Mouse (Mus musculus) heart, postnatal 0 days (tissue): ENCODE results near the gene Hoxc8. TPM values are rescaled to one million over a fixed set of nuclear protein-coding genes. Genes with fewer than 3 reads are reported as not detected.
A peak's percentile ranks its signal among the peaks of the same experiment; 100 is the strongest.

ENCODE experiments used
- ATAC-seq: fragments of 200-750 bp; cut with Nextera tagmentation; 2 replicates; pipeline ENCODE4 v1.8.0; 2017; ENCODE audit warnings: low read depth, moderate number of reproducible peaks, moderate library complexity; ENCODE audit not compliant: insufficient read depth
- DNase-seq: peaks from one replicate; pipeline ENCODE4 v3.0.0-alpha.2; 2016; ENCODE audit warnings: low spot score
- H3K27ac ChIP-seq: fragments of 300-500 bp; sonication (generic); 2 replicates; pipeline ENCODE4 v1.5.1; 2014; ENCODE audit warnings: low read depth, mild to moderate bottlenecking
- H3K27me3 ChIP-seq: fragments of 300-500 bp; sonication (generic); 2 replicates; pipeline ENCODE4 v1.6.1; 2014; ENCODE audit warnings: low read length, mixed read lengths; ENCODE audit not compliant: control insufficient read depth, insufficient read depth
- H3K36me3 ChIP-seq: fragments of 300-500 bp; sonication (generic); replicated peaks from 2 replicates; pipeline ENCODE4 v1.6.1; 2014; ENCODE audit warnings: low read length, mixed read lengths; ENCODE audit not compliant: control insufficient read depth, insufficient read depth
- H3K4me1 ChIP-seq: fragments of 300-500 bp; sonication (generic); 2 replicates; pipeline ENCODE4 v1.6.1; 2014; ENCODE audit warnings: antibody characterized with exemption; ENCODE audit not compliant: control insufficient read depth, insufficient read depth
- H3K4me2 ChIP-seq: fragments of 300-500 bp; sonication (generic); 2 replicates; pipeline ENCODE4 v1.6.1; 2014; ENCODE audit warnings: low read depth, mild to moderate bottlenecking, low read length, moderate library complexity
- H3K4me3 ChIP-seq: fragments of 300-500 bp; sonication (generic); 2 replicates; pipeline ENCODE4 v1.5.1; 2014; ENCODE audit warnings: low read depth, low read length
- H3K9ac ChIP-seq: fragments of 300-500 bp; sonication (generic); replicated peaks from 2 replicates; pipeline ENCODE4 v1.6.1; 2014; ENCODE audit warnings: low read depth, low read length, mixed read lengths
- H3K9me3 ChIP-seq: fragments of 300-500 bp; sonication (generic); replicated peaks from 2 replicates; pipeline ENCODE4 v1.6.1; 2016; ENCODE audit warnings: low read length; ENCODE audit not compliant: control insufficient read depth
- CTCF ChIP-seq: IDR thresholded peaks from 2 replicates; pipeline ENCODE4 v1.5.1; 2016; ENCODE audit warnings: antibody characterized with exemption, control low read depth, low read depth
- EP300 ChIP-seq: IDR thresholded peaks from 2 replicates; pipeline ENCODE4 v1.6.1; 2016; ENCODE audit warnings: antibody characterized with exemption, low read depth
- WGBS: fragments of 180-500 bp; shearing (Covaris S2); extraction: QIAGEN DNeasy Blood & Tissue Kit; methylation state at CpG from one replicate; pipeline ENCODE4 v1.1.7; 2014; 5-methylcytosine and 5-hydroxymethylcytosine counted together
- polyA plus RNA-seq: library from polyadenylated mRNA; unstranded; fragments of >200 nt; fragmentation: Nextera tagmentation; extraction: Ambion mirVana; gene quantifications from 2 replicates; pipeline ENCODE4 v1.2.1, GENCODE M21; 2015
- total RNA-seq: library from RNA; depleted of rRNA; stranded (reverse); fragments of >200 nt; gene quantifications from 2 replicates; pipeline ENCODE4 v1.2.3, GENCODE M21; 2014; ENCODE audit warnings: low replicate concordance

Hoxc8 gene
- total and polyA plus RNA-seq, 2 experiments from 2014 or later = not detected

DNA sequence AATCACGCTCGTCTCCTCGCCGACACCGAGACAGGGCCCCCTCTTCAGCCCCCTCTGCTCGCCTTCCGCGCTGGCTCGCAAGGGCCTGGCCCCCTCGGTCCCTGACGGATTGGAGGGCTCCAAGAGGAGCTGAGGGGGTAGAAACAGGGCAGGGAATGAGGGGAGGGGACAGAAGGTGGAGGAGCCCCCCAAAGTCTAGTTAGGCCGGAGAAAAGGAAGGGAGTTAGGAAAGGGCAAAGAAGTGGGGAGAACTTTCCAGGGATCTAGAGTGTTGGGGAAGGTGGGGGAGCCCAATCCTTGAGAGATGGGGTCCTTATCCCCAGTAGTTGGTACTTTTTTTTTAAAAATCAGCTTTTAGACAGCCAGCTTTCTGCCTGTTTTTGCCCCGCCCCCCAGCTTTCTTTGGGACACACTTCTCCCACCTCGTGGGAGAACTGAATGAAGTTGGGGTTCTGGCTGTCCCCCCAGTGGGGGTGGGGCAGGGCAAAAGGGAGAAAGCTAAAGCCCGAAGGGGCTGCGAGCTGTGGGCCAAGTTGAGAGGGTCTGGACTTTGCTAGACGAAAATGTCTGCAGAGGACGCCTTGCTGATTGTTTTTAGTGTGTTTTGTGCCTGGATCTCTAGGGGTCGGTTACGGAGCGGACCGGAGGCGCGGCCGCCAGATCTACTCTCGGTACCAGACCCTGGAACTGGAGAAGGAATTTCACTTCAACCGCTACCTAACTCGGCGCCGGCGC is 19.9 kb downstream of the Hoxc8 start:
- Histone ChIP-seq H3K9ac (no peak overlapping the region), H3K4me3 (no peak overlapping the region), H3K27ac (no peak overlapping the region), H3K4me1 (no peaks in the 10 kb centered on the region), H3K27me3 (peaks cover 99% of the 10 kb centered on the region), H3K9me3 (no peaks in the 10 kb centered on the region), H3K4me2 (no peak overlapping the region), H3K36me3 (no peaks in the 10 kb centered on the region)
- DNase-seq (no peak), ATAC-seq (no peak)
- TF ChIP-seq EP300 (no peak), CTCF (no peak)
- WGBS = 4% methylated on average over 31 of the region's 31 CpGs

GRCm38 (mm10) chr15:103010847-103011555 is 20.6 kb downstream of the Hoxc8 start:
- H3K27ac ChIP-seq = no peak overlapping the region
- no peak overlapping the region for H3K4me3 ChIP-seq
- no peak overlapping the region for H3K9ac ChIP-seq
- H3K27me3 ChIP-seq = peaks cover 99% of the 10 kb centered on the region
- H3K4me1 ChIP-seq = no peaks in the 10 kb centered on the region
- 3% methylated on average over 28 of the region's 28 CpGs for WGBS
- H3K9me3 ChIP-seq = no peaks in the 10 kb centered on the region
- DNase-seq = no peak
- H3K4me2 ChIP-seq = no peak overlapping the region
- H3K36me3 ChIP-seq = no peaks in the 10 kb centered on the region
- TF ChIP-seq CTCF (no peak), EP300 (no peak)
- ATAC-seq = no peak

DNA sequence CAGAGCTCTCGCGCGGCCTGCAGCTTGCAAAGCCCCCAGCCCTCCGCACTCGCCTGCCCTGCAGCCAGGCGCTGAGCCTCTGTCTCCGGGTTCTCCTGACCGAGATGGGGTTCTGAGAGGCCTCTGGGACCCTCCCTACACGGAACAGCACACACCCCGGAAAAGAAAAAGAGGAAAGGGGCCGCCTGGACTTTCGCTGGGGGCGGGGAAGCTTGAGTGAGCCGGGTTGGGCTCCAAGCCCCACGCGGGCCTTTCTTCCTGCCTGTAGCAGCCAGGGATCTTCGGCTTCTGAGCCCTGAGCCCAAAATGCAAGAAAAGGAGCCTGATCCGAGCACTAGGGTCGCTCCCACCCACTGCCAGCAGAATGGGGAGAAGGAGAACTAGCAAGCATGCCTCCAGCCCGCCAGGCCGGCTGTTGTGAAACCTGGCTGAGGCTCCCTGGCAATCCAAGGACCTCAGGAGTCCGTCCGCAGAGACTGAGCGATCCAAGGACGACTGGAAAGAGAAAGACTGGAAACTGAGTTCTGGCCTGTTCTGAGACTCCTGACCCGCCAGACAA is 21.6 kb downstream of the Hoxc8 start:
- no peaks in the 10 kb centered on the region for H3K36me3 ChIP-seq
- no peak overlapping the region for H3K4me2 ChIP-seq
- H3K27me3 ChIP-seq = peaks cover 99% of the 10 kb centered on the region
- H3K9ac ChIP-seq = no peak overlapping the region
- TF ChIP-seq CTCF = no peak
- TF ChIP-seq EP300 = no peak
- DNase-seq = no peak
- H3K9me3 ChIP-seq = no peaks in the 10 kb centered on the region
- H3K4me3 ChIP-seq = no peak overlapping the region
- no peaks in the 10 kb centered on the region for H3K4me1 ChIP-seq
- no peak for ATAC-seq
- no peak overlapping the region for H3K27ac ChIP-seq
- 7% methylated on average over 26 of the region's 26 CpGs for whole genome bisulfite sequencing

DNA sequence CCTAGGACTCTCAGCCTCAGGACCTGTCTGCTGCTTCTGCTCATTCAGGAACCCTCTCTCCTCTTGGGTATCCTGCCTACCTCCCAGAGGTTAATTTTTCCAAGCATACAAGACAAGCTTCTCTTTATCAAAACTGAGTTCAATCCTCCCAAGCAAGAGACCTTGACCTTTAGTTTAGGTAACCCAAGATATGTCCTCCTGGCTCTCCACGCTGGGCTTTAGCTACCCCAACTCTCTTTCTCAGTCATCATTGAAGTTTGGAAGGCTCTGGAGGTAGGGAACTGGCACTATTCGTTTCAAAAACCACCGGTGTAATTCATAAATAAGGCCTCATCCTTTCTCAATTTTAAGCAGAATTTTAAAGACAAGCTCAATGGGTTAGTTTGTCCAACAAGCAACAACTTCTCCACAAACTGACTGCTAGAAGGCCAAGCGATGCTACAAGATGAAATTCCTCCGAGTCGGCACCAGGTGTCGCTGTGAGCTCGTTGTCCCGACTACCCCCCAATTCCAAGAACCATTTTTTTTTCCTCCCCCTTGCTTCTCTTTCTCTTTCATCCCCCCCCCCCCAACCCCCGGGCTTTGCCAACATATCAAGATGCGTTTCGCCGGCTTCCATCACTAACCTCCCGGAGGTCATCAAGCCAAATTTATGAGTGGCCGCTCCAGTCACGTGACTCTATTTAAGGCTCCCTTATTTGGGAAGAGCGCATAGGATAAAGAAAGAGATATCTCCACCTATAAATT is 23.0 kb downstream of the Hoxc8 start:
- Histone ChIP-seq H3K27me3 (peaks cover 99% of the 10 kb centered on the region), H3K36me3 (no peaks in the 10 kb centered on the region), H3K9me3 (no peaks in the 10 kb centered on the region), H3K27ac (no peak overlapping the region), H3K9ac (no peak overlapping the region), H3K4me2 (no peak overlapping the region), H3K4me3 (peak overlapping the region; percentile 21), H3K4me1 (no peaks in the 10 kb centered on the region)
- 6% methylated on average over 17 of the region's 17 CpGs for WGBS
- DNase-seq (peak; percentile 74), ATAC-seq (no peak)
- peak; percentile 67 for TF ChIP-seq CTCF
- TF ChIP-seq EP300 = no peak

DNA sequence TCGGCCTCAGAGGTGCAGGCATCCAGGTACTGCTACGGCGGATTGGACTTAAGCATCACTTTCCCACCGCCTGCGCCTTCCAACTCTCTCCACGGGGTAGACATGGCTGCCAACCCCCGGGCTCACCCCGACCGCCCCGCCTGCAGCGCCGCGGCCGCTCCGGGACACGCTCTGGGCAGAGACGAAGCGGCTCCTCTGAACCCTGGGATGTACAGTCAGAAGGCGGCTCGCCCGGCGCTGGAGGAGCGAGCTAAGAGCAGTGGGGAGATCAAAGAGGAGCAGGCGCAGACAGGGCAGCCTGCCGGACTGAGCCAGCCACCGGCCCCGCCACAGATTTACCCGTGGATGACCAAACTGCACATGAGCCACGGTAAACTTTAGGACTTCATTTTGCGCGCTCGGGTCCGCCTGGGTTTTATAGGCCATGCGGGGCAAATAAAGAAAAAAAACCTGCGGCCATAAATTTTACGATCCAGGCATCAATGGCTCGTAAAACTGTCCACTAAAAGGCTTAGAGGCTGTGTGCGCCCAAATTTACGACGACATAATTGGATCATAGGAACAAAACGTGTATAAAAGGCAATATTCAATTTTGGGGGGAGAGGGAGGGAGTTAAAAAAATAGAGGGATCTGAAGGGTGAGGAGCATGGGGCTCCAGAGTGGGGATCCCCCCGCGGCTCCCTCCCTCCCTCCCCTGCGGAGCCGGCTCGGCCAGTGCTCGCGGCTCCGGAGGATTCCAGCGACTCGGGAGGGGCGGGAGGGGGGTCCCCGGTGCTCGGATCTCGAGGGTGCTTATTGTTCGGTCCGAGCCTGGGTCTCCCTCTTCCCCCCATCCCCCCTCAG is 24.0 kb downstream of the Hoxc8 start:
- Histone ChIP-seq H3K36me3 (no peaks in the 10 kb centered on the region), H3K4me3 (peak overlapping the region; percentile 21), H3K27ac (no peak overlapping the region), H3K9me3 (no peaks in the 10 kb centered on the region), H3K9ac (no peak overlapping the region), H3K4me1 (no peaks in the 10 kb centered on the region), H3K27me3 (peaks cover 99% of the 10 kb centered on the region), H3K4me2 (peak overlapping the region; percentile 10; the same call in 1 of the 2 replicates)
- ATAC-seq (0 out of 2 replicates have a peak, but pooled peaks have one; percentile 33), DNase-seq (no peak)
- TF ChIP-seq EP300 = no peak
- no peak for TF ChIP-seq CTCF
- 1% methylated on average over 51 of the region's 57 CpGs for WGBS
